Mouse (Mus musculus): ENCODE results near the gene Ccdc189. TPM values are rescaled to one million over a fixed set of nuclear protein-coding genes. Genes with fewer than 3 reads are reported as not detected.
"Not testable (repeated sequence)": the region's sequence is repeated elsewhere in the genome, so short reads cannot be mapped to it uniquely, and the experiment has no call there.

Gene Ccdc189
- total RNA-seq, 1 experiment = 3.8 TPM

DNA sequence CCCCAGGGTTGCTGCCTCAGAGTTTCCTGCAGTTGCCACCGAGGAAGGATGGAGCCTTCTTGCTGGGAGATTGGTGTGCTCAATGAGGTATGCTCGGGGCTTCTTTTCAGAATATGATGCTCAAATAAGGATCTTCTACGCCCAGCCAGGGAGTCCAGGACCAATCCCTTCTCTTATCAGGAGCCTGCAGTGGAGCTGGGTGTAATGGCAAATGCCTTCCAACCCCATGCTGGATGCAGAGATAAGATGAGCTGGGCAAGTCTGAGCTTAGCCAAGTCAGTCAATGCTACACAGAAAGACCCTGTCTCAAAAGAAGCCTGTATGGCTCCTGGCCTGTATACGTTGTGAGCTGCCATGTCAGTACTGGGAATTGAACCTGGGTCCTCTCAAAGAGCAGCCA lies 38.1 kb upstream of the Ccdc189 start:
- H3K4me1 ChIP-seq (ENCODE audit: control insufficient read depth in 2 of 2, insufficient read depth in 2 of 2, low read length in 2 of 2, poor library complexity in 1 of 2) = no peaks in the 10 kb centered on the region
- H3K9me3 ChIP-seq (ENCODE audit: control insufficient read depth, insufficient read depth, low read depth, low read length) = peaks cover 7% of the 10 kb centered on the region; the same call in 1 of the 2 replicates
- in situ Hi-C loops (cut with MboI; ENCODE audit: low sequenced_read_pairs in 2 of 2, unreplicated experiment in 2 of 2) = no loop called here

DNA sequence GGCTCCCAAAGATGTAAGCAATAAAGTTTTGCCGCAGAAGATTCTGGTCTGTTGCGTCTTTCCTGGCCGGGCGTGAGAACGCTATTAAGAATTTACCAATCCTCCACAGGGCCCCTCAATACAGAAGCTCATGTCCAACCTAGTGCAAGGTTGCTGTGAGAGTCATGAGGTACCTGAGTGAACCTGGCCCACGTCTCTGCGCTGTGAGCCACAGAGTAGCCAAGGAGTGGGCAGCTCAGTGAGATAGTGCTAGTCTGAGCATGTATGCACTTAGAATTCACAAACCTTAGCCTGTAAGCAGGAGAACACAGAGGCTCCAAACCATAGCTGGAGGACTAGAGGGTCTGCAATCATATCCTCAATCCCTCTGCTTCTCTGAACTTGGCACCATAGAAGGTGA lies 37.6 kb upstream of the Ccdc189 start:
- peaks cover 1% of the 10 kb centered on the region; the same call in 1 of the 2 replicates for H3K36me3 ChIP-seq (ENCODE audit: control insufficient read depth, insufficient read depth, low read length, poor library complexity, severe bottlenecking)
- no peak for DNase-seq (ENCODE audit: low read depth, low spot score)
- no peak overlapping the region for H3K27ac ChIP-seq (ENCODE audit: insufficient read depth, low read depth, low read length, poor library complexity, severe bottlenecking)
- TF ChIP-seq ZC3H11A (IDR thresholded peaks at IDR 0.05; ENCODE audit: borderline replicate concordance, low read depth, low read length) = no peak
- no peak for TF ChIP-seq ZNF384 (IDR thresholded peaks at IDR 0.05; ENCODE audit: low read depth, low read length)
- TF ChIP-seq MAFK (IDR thresholded peaks at IDR 0.05; ENCODE audit: insufficient read depth, low read depth, low read length) = no peak
- no peak for TF ChIP-seq HCFC1 (IDR thresholded peaks at IDR 0.05; ENCODE audit: borderline replicate concordance, insufficient read depth, low read length)
- TF ChIP-seq CHD2 (IDR thresholded peaks at IDR 0.05; ENCODE audit: low read depth, low read length) = no peak
- H3K4me3 ChIP-seq (ENCODE audit: insufficient read depth in 1 of 2, low read depth in 1 of 2, low read length in 2 of 2, poor library complexity in 1 of 2, severe bottlenecking in 1 of 2) = no peak overlapping the region
- in situ Hi-C loops (cut with MboI; ENCODE audit: low sequenced_read_pairs in 2 of 2, unreplicated experiment in 2 of 2) = no loop called here
- H3K9ac ChIP-seq (ENCODE audit: insufficient read depth, low read depth, low read length, poor library complexity, severe bottlenecking) = no peak overlapping the region
- no peaks in the 10 kb centered on the region for H3K4me1 ChIP-seq (ENCODE audit: control insufficient read depth in 2 of 2, insufficient read depth in 2 of 2, low read length in 2 of 2, poor library complexity in 1 of 2)
- H3K9me3 ChIP-seq (ENCODE audit: control insufficient read depth, insufficient read depth, low read depth, low read length) = peaks cover 7% of the 10 kb centered on the region; the same call in 1 of the 2 replicates

More for the DNA sequence above, 38.1 kb upstream of the Ccdc189 start:
- Histone ChIP-seq H3K4me3 (ENCODE audit: insufficient read depth in 1 of 2, low read depth in 1 of 2, low read length in 2 of 2, poor library complexity in 1 of 2, severe bottlenecking in 1 of 2) (no peak overlapping the region), H3K9ac (ENCODE audit: insufficient read depth, low read depth, low read length, poor library complexity, severe bottlenecking) (no peak overlapping the region), H3K36me3 (ENCODE audit: control insufficient read depth, insufficient read depth, low read length, poor library complexity, severe bottlenecking) (peaks cover 1% of the 10 kb centered on the region; the same call in 1 of the 2 replicates), H3K27ac (ENCODE audit: insufficient read depth, low read depth, low read length, poor library complexity, severe bottlenecking) (no peak overlapping the region)
- DNase-seq (ENCODE audit: low read depth, low spot score) = no peak
- TF ChIP-seq HCFC1 (IDR thresholded peaks at IDR 0.05; ENCODE audit: borderline replicate concordance, insufficient read depth, low read length) (no peak), MAFK (IDR thresholded peaks at IDR 0.05; ENCODE audit: insufficient read depth, low read depth, low read length) (no peak), ZNF384 (IDR thresholded peaks at IDR 0.05; ENCODE audit: low read depth, low read length) (no peak), CHD2 (IDR thresholded peaks at IDR 0.05; ENCODE audit: low read depth, low read length) (no peak), ZC3H11A (IDR thresholded peaks at IDR 0.05; ENCODE audit: borderline replicate concordance, low read depth, low read length) (no peak)

DNA sequence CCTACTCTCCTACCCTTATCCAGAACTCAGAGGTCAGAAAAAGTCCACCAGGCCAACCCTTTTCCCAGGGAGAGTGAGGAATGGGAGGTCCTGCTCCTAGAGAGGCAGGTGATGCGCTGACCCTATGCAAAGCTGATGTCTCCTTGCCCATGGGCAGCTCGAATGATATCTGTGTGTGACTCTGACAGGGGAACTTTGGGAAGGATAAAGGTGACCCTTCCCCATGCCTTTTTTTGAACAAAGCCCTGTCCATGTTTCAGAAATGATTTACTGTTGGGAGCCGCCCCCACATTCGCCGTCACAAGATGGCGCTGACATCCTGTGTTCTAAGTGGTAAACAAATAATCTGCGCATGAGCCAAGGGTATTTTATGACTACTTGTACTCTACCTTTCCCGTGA lies 30.0 kb upstream of the Ccdc189 start:
- H3K4me3 ChIP-seq (ENCODE audit: insufficient read depth in 1 of 2, low read depth in 1 of 2, low read length in 2 of 2, poor library complexity in 1 of 2, severe bottlenecking in 1 of 2); H3K9me3 ChIP-seq (ENCODE audit: control insufficient read depth, insufficient read depth, low read depth, low read length); in situ Hi-C loops (cut with MboI; ENCODE audit: low sequenced_read_pairs in 2 of 2, unreplicated experiment in 2 of 2): not testable (repeated sequence)

DNA sequence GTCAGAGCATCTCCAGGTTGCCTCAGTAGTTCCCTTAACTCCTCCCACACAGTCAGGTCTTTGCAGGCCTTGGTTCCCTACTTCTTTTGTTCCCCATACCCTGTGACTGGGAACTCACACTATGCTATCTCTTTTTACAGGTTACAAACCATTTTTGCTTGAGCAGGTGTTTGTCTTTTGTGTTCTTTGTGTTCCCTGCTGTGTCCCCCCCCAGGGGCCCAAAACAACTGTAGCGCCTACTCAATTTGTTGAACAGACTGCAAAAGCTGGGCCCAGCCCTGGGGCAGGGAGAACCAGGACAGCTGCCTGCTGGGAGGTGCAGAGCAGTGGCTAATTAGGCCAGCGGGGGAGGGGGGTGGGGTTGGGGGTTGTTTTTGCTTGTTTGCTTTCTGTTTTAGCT lies 29.6 kb upstream of the Ccdc189 start:
- Histone ChIP-seq H3K36me3 (ENCODE audit: control insufficient read depth, insufficient read depth, low read length, poor library complexity, severe bottlenecking) (no peaks in the 10 kb centered on the region), H3K4me1 (ENCODE audit: control insufficient read depth in 2 of 2, insufficient read depth in 2 of 2, low read length in 2 of 2, poor library complexity in 1 of 2) (peaks cover 0 to 3% of the 10 kb centered on the region in 2 experiments; a peak in 1 of 4 replicates), H3K9ac (ENCODE audit: insufficient read depth, low read depth, low read length, poor library complexity, severe bottlenecking) (no peak overlapping the region), H3K9me3 (ENCODE audit: control insufficient read depth, insufficient read depth, low read depth, low read length) (peaks cover 10% of the 10 kb centered on the region), H3K4me3 (ENCODE audit: insufficient read depth in 1 of 2, low read depth in 1 of 2, low read length in 2 of 2, poor library complexity in 1 of 2, severe bottlenecking in 1 of 2) (no peak overlapping the region), H3K27ac (ENCODE audit: insufficient read depth, low read depth, low read length, poor library complexity, severe bottlenecking) (no peak overlapping the region)
- no peak for DNase-seq (ENCODE audit: low read depth, low spot score)
- TF ChIP-seq HCFC1 (IDR thresholded peaks at IDR 0.05; ENCODE audit: borderline replicate concordance, insufficient read depth, low read length) = no peak
- TF ChIP-seq ZNF384 (IDR thresholded peaks at IDR 0.05; ENCODE audit: low read depth, low read length) = no peak
- no peak for TF ChIP-seq CHD2 (IDR thresholded peaks at IDR 0.05; ENCODE audit: low read depth, low read length)
- no peak for TF ChIP-seq MAFK (IDR thresholded peaks at IDR 0.05; ENCODE audit: insufficient read depth, low read depth, low read length)
- TF ChIP-seq ZC3H11A (IDR thresholded peaks at IDR 0.05; ENCODE audit: borderline replicate concordance, low read depth, low read length) = no peak
- in situ Hi-C loops (cut with MboI; ENCODE audit: low sequenced_read_pairs in 2 of 2, unreplicated experiment in 2 of 2) = no loop called here

More for the DNA sequence above, 30.0 kb upstream of the Ccdc189 start:
- not testable (repeated sequence) for H3K4me1 ChIP-seq (ENCODE audit: control insufficient read depth in 2 of 2, insufficient read depth in 2 of 2, low read length in 2 of 2, poor library complexity in 1 of 2); H3K36me3 ChIP-seq (ENCODE audit: control insufficient read depth, insufficient read depth, low read length, poor library complexity, severe bottlenecking); H3K27ac ChIP-seq (ENCODE audit: insufficient read depth, low read depth, low read length, poor library complexity, severe bottlenecking); H3K9ac ChIP-seq (ENCODE audit: insufficient read depth, low read depth, low read length, poor library complexity, severe bottlenecking); DNase-seq (ENCODE audit: low read depth, low spot score)

DNA sequence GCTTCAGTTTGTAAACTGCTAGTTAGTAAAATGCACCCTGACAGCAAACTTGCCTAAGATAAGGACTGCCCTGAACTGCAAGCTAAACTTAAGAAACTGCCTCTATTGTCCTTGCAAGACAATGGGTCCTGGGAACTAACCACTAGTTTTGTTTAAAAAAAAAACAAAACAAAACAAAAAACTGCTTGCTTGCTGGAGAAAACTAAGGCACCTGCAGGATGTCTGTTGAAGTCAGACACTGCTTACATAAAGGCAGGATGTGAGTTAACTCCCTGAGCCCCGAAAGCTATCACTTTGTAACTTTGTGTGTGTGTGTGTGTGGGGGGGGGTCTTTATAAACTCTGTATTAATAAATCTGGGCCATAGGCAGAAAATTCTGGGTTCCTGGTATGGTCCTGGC lies 28.5 kb upstream of the Ccdc189 start:
- Histone ChIP-seq H3K9me3 (ENCODE audit: control insufficient read depth, insufficient read depth, low read depth, low read length) (peaks cover 10% of the 10 kb centered on the region), H3K4me3 (ENCODE audit: insufficient read depth in 1 of 2, low read depth in 1 of 2, low read length in 2 of 2, poor library complexity in 1 of 2, severe bottlenecking in 1 of 2) (no peak overlapping the region), H3K36me3 (ENCODE audit: control insufficient read depth, insufficient read depth, low read length, poor library complexity, severe bottlenecking) (peaks cover 10% of the 10 kb centered on the region; the same call in 1 of the 2 replicates), H3K4me1 (ENCODE audit: control insufficient read depth in 2 of 2, insufficient read depth in 2 of 2, low read length in 2 of 2, poor library complexity in 1 of 2) (peaks cover 0 to 3% of the 10 kb centered on the region in 2 experiments; a peak in 1 of 4 replicates), H3K9ac (ENCODE audit: insufficient read depth, low read depth, low read length, poor library complexity, severe bottlenecking) (no peak overlapping the region), H3K27ac (ENCODE audit: insufficient read depth, low read depth, low read length, poor library complexity, severe bottlenecking) (no peak overlapping the region)
- in situ Hi-C loops (cut with MboI; ENCODE audit: low sequenced_read_pairs in 2 of 2, unreplicated experiment in 2 of 2) = no loop called here
- TF ChIP-seq CHD2 (IDR thresholded peaks at IDR 0.05; ENCODE audit: low read depth, low read length) (no peak), ZNF384 (IDR thresholded peaks at IDR 0.05; ENCODE audit: low read depth, low read length) (no peak), MAFK (IDR thresholded peaks at IDR 0.05; ENCODE audit: insufficient read depth, low read depth, low read length) (no peak), ZC3H11A (IDR thresholded peaks at IDR 0.05; ENCODE audit: borderline replicate concordance, low read depth, low read length) (no peak), HCFC1 (IDR thresholded peaks at IDR 0.05; ENCODE audit: borderline replicate concordance, insufficient read depth, low read length) (no peak)
- no peak for DNase-seq (ENCODE audit: low read depth, low spot score)

Measured in ES-E14 (cell line).